In the genomic region with DNA sequence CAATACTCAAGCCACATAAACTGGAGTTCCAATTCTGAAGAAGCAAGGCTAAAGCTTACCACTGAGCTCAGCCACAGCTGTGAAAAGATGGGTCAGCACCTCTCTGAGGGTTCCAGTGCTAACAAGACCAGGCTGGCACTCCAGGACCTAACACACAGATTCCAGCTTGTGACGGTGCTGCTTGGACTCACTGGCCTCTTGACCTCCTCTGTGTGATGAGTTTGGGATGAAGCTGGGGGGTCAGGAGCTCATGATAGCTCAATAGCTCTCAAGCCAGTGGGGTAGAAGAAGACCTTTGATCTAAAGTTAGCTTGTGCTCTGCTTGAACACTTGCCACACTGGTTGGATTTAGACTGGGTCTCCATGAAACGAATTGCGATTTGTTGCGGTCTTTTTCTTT, we compare ENCODE assay signal across 23 mouse cellular contexts.
"Had no signal": no experiment of that assay in that cellular context is flagged by ENCODE, and none has a peak within 500 bp of the region (broad histone marks: within the 10 kb centered on the region; RNA-seq: fewer than 3 reads in every experiment).

No protein-coding gene starts in this region.

- H3K27me3 ChIP-seq: heart, embryonic 12.5 days; hindbrain, embryonic 12.5 days; intestine, embryonic 15.5 days; limb, embryonic 13.5 days; limb, embryonic 15.5 days; liver, embryonic 12.5 days had no signal

- H3K9me3 ChIP-seq: heart, embryonic 10.5 days; heart, embryonic 12.5 days; hindbrain, embryonic 10.5 days; hindbrain, embryonic 12.5 days; intestine, embryonic 15.5 days; limb, embryonic 13.5 days; limb, embryonic 15.5 days; liver, embryonic 12.5 days had no signal

- H3K9ac ChIP-seq: heart, embryonic 12.5 days; hindbrain, embryonic 12.5 days; hindbrain, embryonic 14.5 days; intestine, embryonic 15.5 days; limb, embryonic 13.5 days; limb, embryonic 15.5 days; liver, embryonic 12.5 days; liver, embryonic 14.5 days had no signal

- H3K36me3 ChIP-seq: heart, embryonic 10.5 days; heart, embryonic 12.5 days; hindbrain, embryonic 10.5 days; hindbrain, embryonic 12.5 days; intestine, embryonic 15.5 days; limb, embryonic 13.5 days; limb, embryonic 15.5 days; liver, embryonic 12.5 days had no signal

- H3K27ac ChIP-seq: gastrocnemius, adult 2 months; heart, embryonic 10.5 days; hindbrain, embryonic 10.5 days; hindbrain, embryonic 12.5 days; hindbrain, embryonic 14.5 days; intestine, embryonic 15.5 days; limb, embryonic 13.5 days; limb, embryonic 15.5 days; liver, embryonic 12.5 days; liver, embryonic 14.5 days had no signal

- H3K4me2 ChIP-seq: heart, embryonic 12.5 days; hindbrain, embryonic 12.5 days; hindbrain, embryonic 14.5 days; intestine, embryonic 15.5 days; limb, embryonic 13.5 days; limb, embryonic 15.5 days; liver, embryonic 12.5 days had no signal

- DNase-seq: gastrocnemius, adult 2 months; gastrocnemius, postnatal 10 days; gastrocnemius, postnatal 25 days; heart, adult 18-20 months; heart, postnatal 10 days; heart, postnatal 4 days; layer of hippocampus, adult 9-11 months; layer of hippocampus, postnatal 36 days; left cerebral cortex, postnatal 4 days; lung, adult 18-20 months had no signal

- H3K4me3 ChIP-seq: gastrocnemius, adult 2 months; heart, embryonic 10.5 days; heart, embryonic 12.5 days; hindbrain, embryonic 10.5 days; hindbrain, embryonic 12.5 days; intestine, embryonic 15.5 days; limb, embryonic 13.5 days; limb, embryonic 15.5 days; liver, embryonic 12.5 days had no signal

- ATAC-seq: hindbrain, embryonic 16.5 days; inflammation-experienced regulatory T-cells, adult 6 months; intestine, embryonic 15.5 days; intestine, postnatal 0 days; liver, embryonic 12.5 days had no signal

- H3K4me1 ChIP-seq: hindbrain, embryonic 10.5 days; hindbrain, embryonic 12.5 days; intestine, embryonic 15.5 days; liver, embryonic 12.5 days had no signal
